Mouse (Mus musculus) midbrain, postnatal 0 days (tissue): ENCODE data around the gene Ntm. TPM values are rescaled to one million over a fixed set of nuclear protein-coding genes. Genes with fewer than 3 reads are reported as not detected.

Experiments
- ATAC-seq: fragments of 200-750 bp; cut with Nextera tagmentation; 2 replicates; pipeline ENCODE4 v1.8.0; 2017; ENCODE audit warnings: moderate number of reproducible peaks, mild to moderate bottlenecking, moderate TSS enrichment, moderate library complexity; ENCODE audit not compliant: low FRiP score
- DNase-seq: peaks from one replicate; pipeline ENCODE4 v3.0.0-alpha.2; 2015; ENCODE audit warnings: low spot score
- H3K27ac ChIP-seq: fragments of 300-500 bp; sonication (generic); 2 replicates; pipeline ENCODE4 v1.5.1; 2014; ENCODE audit warnings: low read depth, mild to moderate bottlenecking, low read length, mixed read lengths
- H3K27me3 ChIP-seq: fragments of 300-500 bp; sonication (generic); 2 replicates; pipeline ENCODE4 v1.6.1; 2014; ENCODE audit warnings: low read length, control low read depth, mixed read lengths; ENCODE audit not compliant: insufficient read depth
- H3K36me3 ChIP-seq: fragments of 300-500 bp; sonication (generic); 2 replicates; pipeline ENCODE4 v1.6.1; 2014; ENCODE audit warnings: low read length, control low read depth, mixed read lengths; ENCODE audit not compliant: insufficient read depth
- H3K4me1 ChIP-seq: fragments of 300-500 bp; sonication (generic); 2 replicates; pipeline ENCODE4 v1.6.1; 2014; ENCODE audit warnings: mild to moderate bottlenecking, control low read depth, antibody characterized with exemption, low read length, mixed read lengths; ENCODE audit not compliant: insufficient read depth
- H3K4me2 ChIP-seq: fragments of 300-500 bp; sonication (generic); 2 replicates; pipeline ENCODE4 v1.6.1; 2014; ENCODE audit warnings: low read depth, mild to moderate bottlenecking, low read length, mixed read lengths; ENCODE audit not compliant: poor library complexity, severe bottlenecking
- H3K4me3 ChIP-seq: fragments of 300-500 bp; sonication (generic); 2 replicates; pipeline ENCODE4 v1.5.1; 2014; ENCODE audit warnings: low read depth, mild to moderate bottlenecking, low read length, moderate library complexity
- H3K9ac ChIP-seq: fragments of 300-500 bp; sonication (generic); replicated peaks from 2 replicates; pipeline ENCODE4 v1.6.1; 2014; ENCODE audit warnings: mild to moderate bottlenecking, low read length, moderate library complexity, mixed read lengths; ENCODE audit not compliant: poor library complexity, severe bottlenecking
- H3K9me3 ChIP-seq: fragments of 300-500 bp; sonication (generic); 2 replicates; pipeline ENCODE4 v1.6.1; 2016; ENCODE audit warnings: low read length, control low read depth
- CTCF ChIP-seq: IDR thresholded peaks from 2 replicates; pipeline ENCODE4 v1.5.1; 2016; ENCODE audit warnings: antibody characterized with exemption, mild to moderate bottlenecking
- WGBS: fragments of 180-500 bp; shearing (Covaris S2); extraction: QIAGEN DNeasy Blood & Tissue Kit; methylation state at CpG from one replicate; pipeline ENCODE4 v1.1.7; 2014; 5-methylcytosine and 5-hydroxymethylcytosine counted together
- polyA plus RNA-seq: library from polyadenylated mRNA; unstranded; fragments of >200 nt; fragmentation: Nextera tagmentation; extraction: Ambion mirVana; gene quantifications from 2 replicates; pipeline ENCODE4 v1.2.1, GENCODE M21; 2015
- total RNA-seq: library from RNA; depleted of rRNA; stranded (reverse); fragments of >200 nt; gene quantifications from 2 replicates; pipeline ENCODE4 v1.2.3, GENCODE M21; 2014

Gene Ntm
- total and polyA plus RNA-seq, 2 experiments from 2014 or later = 244 to 322 TPM

- Histone ChIP-seq H3K9me3 (no peaks in the 10 kb centered on the region), H3K9ac (no peak overlapping the region), H3K27ac (no peak overlapping the region), H3K27me3 (no peaks in the 10 kb centered on the region), H3K4me3 (peak overlapping the region; percentile 10; the same call in 1 of the 2 replicates), H3K4me2 (peak overlapping the region; percentile 45), H3K36me3 (no peaks in the 10 kb centered on the region), H3K4me1 (peaks cover 11% of the 10 kb centered on the region; the same call in 1 of the 2 replicates)
- WGBS = 10% methylated on average over 20 of the region's 20 CpGs
- ATAC-seq (no peak), DNase-seq (peak; percentile 46)
- TF ChIP-seq CTCF = no peak
These were observed 19.5 kb downstream of the Ntm start for GRCm38 (mm10) chr9:29943209-29944070.

GRCm38 (mm10) chr9:29942183-29942952 lies 20.6 kb downstream of the Ntm start:
- DNase-seq = peak; percentile 53
- H3K4me3 ChIP-seq = no peak overlapping the region
- H3K36me3 ChIP-seq = no peaks in the 10 kb centered on the region
- WGBS = 44% methylated on average over 11 of the region's 11 CpGs
- ATAC-seq = no peak
- no peak overlapping the region for H3K27ac ChIP-seq
- no peaks in the 10 kb centered on the region for H3K9me3 ChIP-seq
- peaks cover 11% of the 10 kb centered on the region; the same call in 1 of the 2 replicates for H3K4me1 ChIP-seq
- no peak for TF ChIP-seq CTCF
- no peaks in the 10 kb centered on the region for H3K27me3 ChIP-seq
- H3K9ac ChIP-seq = no peak overlapping the region
- H3K4me2 ChIP-seq = no peak overlapping the region; the same call in 1 of the 2 replicates

- no peak overlapping the region for H3K27ac ChIP-seq
These were observed 23.4 kb downstream of the Ntm start for GRCm38 (mm10) chr9:29939517-29940034.

GRCm38 (mm10) chr9:29928796-29929195 lies 34.1 kb downstream of the Ntm start:
- Histone ChIP-seq H3K4me1 (no peaks in the 10 kb centered on the region; the same call in 1 of the 2 replicates), H3K9ac (no peak overlapping the region), H3K4me2 (no peak overlapping the region), H3K27me3 (no peaks in the 10 kb centered on the region), H3K36me3 (no peaks in the 10 kb centered on the region), H3K27ac (no peak overlapping the region), H3K9me3 (no peaks in the 10 kb centered on the region), H3K4me3 (no peak overlapping the region)
- no peak for DNase-seq
- no peak for ATAC-seq
- 88% methylated on average over 4 of the region's 4 CpGs for WGBS
- TF ChIP-seq CTCF = no peak

More at GRCm38 (mm10) chr9:29939517-29940034, 23.4 kb downstream of the Ntm start:
- WGBS = 46% methylated on average over 16 of the region's 16 CpGs
- H3K9me3 ChIP-seq = no peaks in the 10 kb centered on the region
- ATAC-seq (no peak), DNase-seq (no peak)
- no peaks in the 10 kb centered on the region for H3K36me3 ChIP-seq
- H3K9ac ChIP-seq = no peak overlapping the region
- H3K4me3 ChIP-seq = no peak overlapping the region
- TF ChIP-seq CTCF = no peak
- H3K4me1 ChIP-seq = peaks cover 11% of the 10 kb centered on the region; the same call in 1 of the 2 replicates
- no peaks in the 10 kb centered on the region for H3K27me3 ChIP-seq
- H3K4me2 ChIP-seq = no peak overlapping the region

- DNase-seq (no peak), ATAC-seq (no peak)
- H3K4me1 ChIP-seq = peaks cover 11% of the 10 kb centered on the region; the same call in 1 of the 2 replicates
- H3K27ac ChIP-seq = no peak overlapping the region
- no peak overlapping the region for H3K4me2 ChIP-seq
- no peak overlapping the region for H3K4me3 ChIP-seq
- H3K9ac ChIP-seq = no peak overlapping the region
- H3K27me3 ChIP-seq = no peaks in the 10 kb centered on the region
- no peaks in the 10 kb centered on the region for H3K36me3 ChIP-seq
- WGBS = 83% methylated on average over 3 of the region's 3 CpGs
- no peak for TF ChIP-seq CTCF
- H3K9me3 ChIP-seq = no peaks in the 10 kb centered on the region
These were observed 37.6 kb downstream of the Ntm start for GRCm38 (mm10) chr9:29925382-29925781.
